Mouse (Mus musculus) cerebellum, adult 2 months (tissue): ENCODE measurements around the gene Gm20604.

Source experiments
- CTCF ChIP-seq: fragments of 200-500 bp; IDR thresholded peaks from 2 replicates; pipeline ENCODE4 v1.5.1; 2011; ENCODE audit warnings: low read depth, mild to moderate bottlenecking, control low read depth, low read length, moderate library complexity, borderline replicate concordance; ENCODE audit not compliant: insufficient read depth
- POLR2A ChIP-seq: fragments of 200-500 bp; IDR thresholded peaks from 2 replicates; pipeline ENCODE4 v1.6.1; 2011; ENCODE audit warnings: low read length, control low read depth, borderline replicate concordance; ENCODE audit not compliant: insufficient read depth

- TF ChIP-seq CTCF (no peak), POLR2A (peak; percentile 92)
Observed at GRCm38 (mm10) chr12:102743589-102744574, 14.6 kb downstream of the Gm20604 start, which contains the start of the genes Moap1 and Tmem251.
